Mouse (Mus musculus) left cerebral cortex, postnatal 10 days (tissue): ENCODE results near the gene Man1b1. TPM values are rescaled to one million over a fixed set of nuclear protein-coding genes. Genes with fewer than 3 reads are reported as not detected.

ENCODE experiments used
- DNase-seq, 2 experiments: peaks; one replicate each; pipeline ENCODE4 v3.0.0; 2021 to 2022; ENCODE audit warnings: low spot score in 2 of 2, mixed read lengths in 1 of 2; ENCODE audit errors: extremely low spot score in 1 of 2
- intact Hi-C: fragments of 180-260 bp; cut with DNase I; formaldehyde crosslinking; loops from one replicate; pipeline ENCODE4 v1.15.1; 2025
- total RNA-seq, 2 experiments: library from RNA; stranded (reverse); gene quantifications; 2 replicates each; pipeline ENCODE4 v1.2.3; 2021

The Man1b1 gene
- total RNA-seq, 2 experiments from 2014 or later = 57.6 to 64.0 TPM

GRCm38 (mm10) chr2:25397010-25397409, 64.9 kb downstream of the Man1b1 start:
- intact Hi-C loops = no loop called here

GRCm38 (mm10) chr2:25398065-25398464, 65.9 kb downstream of the Man1b1 start:
- intact Hi-C loops = no loop called here
- DNase-seq = no peak

More at GRCm38 (mm10) chr2:25397010-25397409, 64.9 kb downstream of the Man1b1 start:
- no peak for DNase-seq

- intact Hi-C loops = no loop called here
- no peak for DNase-seq
Observed at GRCm38 (mm10) chr2:25399051-25399450, 66.9 kb downstream of the Man1b1 start, which contains the start of gene Npdc1. Gene Npdc1 (plus strand): TSS chr2:25399351.

GRCm38 (mm10) chr2:25400291-25400690, 68.2 kb downstream of the Man1b1 start:
- intact Hi-C loops = no loop called here
- DNase-seq = no peak

GRCm38 (mm10) chr2:25400764-25401163, 68.6 kb downstream of the Man1b1 start:
- peak in 1 of 2 experiments; percentile 67 for DNase-seq
- intact Hi-C loops = no loop called here

Other genes with a start within 250 kb of the Man1b1 start
- gene Noxa1, start 237.2 kb upstream of the Man1b1 start, total RNA-seq = not detected
- gene Nrarp, start 151.6 kb upstream of the Man1b1 start, total RNA-seq = 10 to 100 TPM; 34.5 to 41.9 TPM
- 1 to 10 TPM; 1.8 to 1.9 TPM for gene Tor4a, start 135.5 kb upstream of the Man1b1 start, total RNA-seq
- 10 to 100 TPM; 51.1 to 56.9 TPM for gene Nelfb, start 120.8 kb upstream of the Man1b1 start, total RNA-seq
- not detected for gene Stpg3, start 117.7 kb upstream of the Man1b1 start, total RNA-seq
- gene Fam166a, start 113.6 kb upstream of the Man1b1 start, total RNA-seq = not detected
- 100 to 1,000 TPM; 484 to 492 TPM for gene Tubb4b, start 107.6 kb upstream of the Man1b1 start, total RNA-seq
- gene Slc34a3, start 98.0 kb upstream of the Man1b1 start, total RNA-seq = not detected
- not detected for gene Rnf224, start 95.6 kb upstream of the Man1b1 start, total RNA-seq
- 100 to 1,000 TPM; 229 to 231 TPM for gene Rnf208, start 90.1 kb upstream of the Man1b1 start, total RNA-seq
- not detected for gene Cysrt1, start 89.9 kb upstream of the Man1b1 start, total RNA-seq
- gene AL732309.1, start 85.5 kb upstream of the Man1b1 start, total RNA-seq = 1 to 10 TPM in 1 of 2 experiments, not detected in 1; 2.4 TPM
- 10 to 100 TPM; 30.5 to 31.4 TPM for gene Tmem203, start 76.9 kb upstream of the Man1b1 start, total RNA-seq
- 10 to 100 TPM; 10.8 to 14.6 TPM for gene Tprn, start 69.7 kb upstream of the Man1b1 start, total RNA-seq
- 10 to 100 TPM; 72.1 to 81.0 TPM for gene Ssna1, start 59.9 kb upstream of the Man1b1 start, total RNA-seq
- 10 to 100 TPM; 79.7 to 85.1 TPM for gene Anapc2, start 59.9 kb upstream of the Man1b1 start, total RNA-seq
- not detected for gene Tmem210, start 44.2 kb upstream of the Man1b1 start, total RNA-seq
- gene Lrrc26, start 42.4 kb upstream of the Man1b1 start, total RNA-seq = not detected
- 100 to 1,000 TPM; 386 to 400 TPM for gene Grin1, start 13.2 kb upstream of the Man1b1 start, total RNA-seq
- gene Dpp7, start 24.0 kb downstream of the Man1b1 start, total RNA-seq = 10 to 100 TPM; 24.7 to 28.5 TPM
- gene Uap1l1, start 33.3 kb downstream of the Man1b1 start, total RNA-seq = 10 to 100 TPM in 1 of 2 experiments, 1 to 10 TPM in 1; 6.3 to 12.1 TPM
- 1 to 10 TPM; 9.6 to 9.9 TPM for gene Sapcd2, start 40.0 kb downstream of the Man1b1 start, total RNA-seq
- gene Entpd2, start 63.5 kb downstream of the Man1b1 start, total RNA-seq = 10 to 100 TPM; 12.2 to 15.6 TPM
- 100 to 1,000 TPM; 401 to 408 TPM for gene Npdc1, start 67.0 kb downstream of the Man1b1 start, total RNA-seq
- gene Fut7, start 90.9 kb downstream of the Man1b1 start, total RNA-seq = under 1 TPM; 0.22 to 0.41 TPM
- gene Abca2, start 96.4 kb downstream of the Man1b1 start, total RNA-seq = 100 to 1,000 TPM; 113 to 121 TPM
- under 1 TPM in 1 of 2 experiments, not detected in 1; 0.87 TPM for gene Clic3, start 124.5 kb downstream of the Man1b1 start, total RNA-seq
- 10 to 100 TPM; 72.0 to 79.5 TPM for gene Paxx, start 128.8 kb downstream of the Man1b1 start, total RNA-seq
- gene Ptgds, start 137.7 kb downstream of the Man1b1 start, total RNA-seq = 1,000 to 10,000 TPM; 1,004 to 1,053 TPM
- gene Lcn12, start 161.6 kb downstream of the Man1b1 start, total RNA-seq = not detected
- gene Fbxw5, start 168.4 kb downstream of the Man1b1 start, total RNA-seq = 100 to 1,000 TPM; 127 TPM
- gene C8g, start 169.4 kb downstream of the Man1b1 start, total RNA-seq = 1 to 10 TPM; 1.2 to 2.3 TPM
- 1 to 10 TPM; 7.8 to 8.6 TPM for gene Traf2, start 214.6 kb downstream of the Man1b1 start, total RNA-seq
- gene Edf1, start 225.5 kb downstream of the Man1b1 start, total RNA-seq = 100 to 1,000 TPM; 181 to 191 TPM
- gene Mamdc4, start 242.5 kb downstream of the Man1b1 start, total RNA-seq = 1 to 10 TPM; 1.7 to 2.2 TPM
- 100 to 1,000 TPM; 103 to 105 TPM for gene Phpt1, start 242.9 kb downstream of the Man1b1 start, total RNA-seq
- gene Ajm1, start 249.4 kb downstream of the Man1b1 start, total RNA-seq = 100 to 1,000 TPM; 104 to 108 TPM